Mouse (Mus musculus) retina, embryonic 14.5 days (tissue): ENCODE results near the gene Cacng3.

ENCODE experiments used
- DNase-seq: peaks from one replicate; pipeline ENCODE4 v3.0.0-alpha.2; 2015; ENCODE audit warnings: low spot score

Cacng3 gene

DNA sequence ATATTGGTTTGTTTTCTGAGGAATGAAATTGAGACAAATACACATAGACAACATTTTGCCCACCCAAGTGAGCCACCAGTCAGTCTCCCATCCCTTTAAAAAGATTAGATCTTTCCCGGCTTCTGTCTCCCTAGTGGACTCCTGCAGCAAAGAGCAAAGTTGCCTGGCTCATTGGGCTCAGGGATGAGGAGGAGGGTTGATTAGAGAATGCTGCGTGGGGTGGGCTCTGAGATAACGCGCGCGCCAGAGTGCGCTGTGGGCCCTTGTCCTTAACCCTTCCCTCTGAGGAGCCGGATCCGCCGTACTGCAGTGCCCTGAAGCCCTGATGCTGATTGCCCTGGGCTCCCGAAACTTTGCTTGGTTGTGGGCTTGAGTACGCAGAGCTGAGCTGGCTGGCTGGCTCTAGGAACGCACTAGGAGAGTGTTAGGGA lies at the start of gene Cacng3:
Cacng3 (plus strand) TSS at position 51 of the 431 bp plus-strand sequence.
- no peak for DNase-seq

DNA sequence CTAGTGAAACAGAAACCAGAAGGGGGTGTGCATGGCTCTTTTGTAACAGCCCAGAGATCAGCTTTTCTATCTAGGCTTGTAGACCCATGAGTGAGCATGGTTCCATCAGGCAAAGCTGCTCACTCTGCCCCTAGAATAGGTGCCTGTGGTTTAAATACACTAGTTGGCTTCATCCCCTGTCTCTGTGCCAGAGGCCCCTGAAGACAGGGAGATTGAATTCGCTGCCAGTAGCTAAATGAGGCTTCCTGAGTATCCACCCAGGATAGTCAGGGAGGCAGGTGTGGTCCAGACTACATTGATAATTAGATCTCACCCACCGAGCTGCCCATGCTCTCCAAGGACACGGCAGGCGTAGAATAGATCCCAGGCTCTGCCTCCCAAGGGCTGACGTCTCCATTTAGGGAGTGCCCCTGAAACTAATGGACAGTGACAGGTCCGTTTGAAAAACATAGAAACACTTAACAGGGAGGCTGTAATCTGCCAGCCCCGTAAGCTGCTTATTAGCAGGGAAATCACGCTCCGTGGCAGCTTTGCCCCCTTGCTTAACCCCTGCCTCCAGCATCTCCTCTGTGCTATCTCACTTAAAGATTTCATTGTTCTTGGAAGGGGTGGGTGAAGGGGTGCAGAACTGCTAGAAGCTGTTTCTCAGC lies 48.0 kb upstream of the Cacng3 start:
- peak; percentile 86 for DNase-seq

DNA sequence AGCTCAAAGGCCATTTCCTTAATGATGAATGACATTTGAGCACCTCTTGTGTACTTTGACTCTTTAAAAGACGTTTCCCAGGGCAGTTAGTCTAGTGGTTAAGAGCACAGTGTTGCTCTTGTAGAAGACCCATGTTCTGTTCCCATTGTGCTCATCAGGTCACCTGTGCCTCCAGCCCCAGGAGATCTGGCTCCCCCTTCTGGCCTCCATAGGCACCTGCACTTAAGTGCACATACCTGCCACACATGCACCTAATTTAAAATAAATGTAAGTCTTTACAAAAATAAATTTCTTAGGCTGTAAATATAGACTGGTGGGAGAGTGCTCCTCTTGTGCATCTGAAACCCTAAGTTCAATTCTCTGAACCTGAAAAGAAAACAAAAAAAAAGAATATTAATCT lies 46.5 kb upstream of the Cacng3 start:
- DNase-seq = no peak

DNA sequence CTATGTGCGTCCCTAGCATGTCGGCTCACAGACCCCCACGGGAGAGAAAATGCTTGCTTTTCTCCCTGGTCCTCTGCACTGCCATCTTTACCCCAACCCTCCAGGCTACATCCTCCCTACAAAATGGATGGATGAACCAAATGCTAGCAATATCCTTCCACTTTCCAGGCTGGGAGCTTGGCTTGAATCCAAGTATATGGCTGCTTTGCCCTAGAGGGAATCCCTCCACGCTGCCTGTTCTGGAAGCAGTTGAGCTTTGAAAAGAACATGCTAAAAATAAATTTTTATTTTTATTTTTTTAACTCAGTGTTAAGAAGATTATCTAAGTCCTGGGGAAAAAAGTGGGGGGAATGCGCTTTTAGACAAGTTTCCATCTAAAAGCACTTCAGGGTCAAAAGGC lies 42.2 kb upstream of the Cacng3 start:
- DNase-seq = no peak

DNA sequence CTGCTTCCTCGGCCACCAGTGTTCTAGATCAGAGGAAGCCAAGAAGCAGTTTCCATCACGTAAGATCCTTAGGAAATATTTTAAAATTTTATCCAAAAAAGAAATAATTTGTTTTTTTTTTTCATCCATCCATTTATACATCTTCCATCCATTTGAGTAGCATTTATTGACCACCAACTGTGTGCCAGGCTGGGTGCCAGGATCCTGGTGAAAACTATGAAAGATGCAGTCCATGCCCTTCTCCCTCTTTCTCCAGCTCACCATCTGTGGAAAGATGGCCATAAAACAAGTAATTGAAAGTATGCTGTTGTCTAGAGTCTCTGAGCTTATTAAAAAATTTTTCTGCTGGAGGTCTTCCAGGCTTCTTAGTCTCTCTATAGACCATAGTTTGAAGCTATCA lies 39.9 kb upstream of the Cacng3 start:
- no peak for DNase-seq

DNA sequence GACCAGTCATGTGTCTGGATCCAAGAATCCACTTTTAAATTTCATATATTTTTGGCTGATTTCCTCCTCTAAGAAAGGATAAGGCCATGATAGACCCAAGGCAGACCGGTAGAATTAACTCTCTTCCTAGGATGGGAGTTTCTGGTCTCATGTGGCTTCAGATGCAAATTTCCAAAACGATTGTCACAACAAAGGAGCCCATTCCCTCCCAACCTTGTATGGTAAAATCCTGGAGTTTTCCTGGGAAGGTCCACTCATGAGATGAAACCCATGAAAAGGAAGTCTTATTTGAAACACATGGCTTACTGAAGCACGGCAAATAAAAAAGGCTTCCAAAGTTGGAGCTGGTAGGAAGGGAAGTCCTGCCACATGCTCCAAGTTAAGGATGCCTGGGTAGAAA lies 39.1 kb upstream of the Cacng3 start:
- DNase-seq = no peak

DNA sequence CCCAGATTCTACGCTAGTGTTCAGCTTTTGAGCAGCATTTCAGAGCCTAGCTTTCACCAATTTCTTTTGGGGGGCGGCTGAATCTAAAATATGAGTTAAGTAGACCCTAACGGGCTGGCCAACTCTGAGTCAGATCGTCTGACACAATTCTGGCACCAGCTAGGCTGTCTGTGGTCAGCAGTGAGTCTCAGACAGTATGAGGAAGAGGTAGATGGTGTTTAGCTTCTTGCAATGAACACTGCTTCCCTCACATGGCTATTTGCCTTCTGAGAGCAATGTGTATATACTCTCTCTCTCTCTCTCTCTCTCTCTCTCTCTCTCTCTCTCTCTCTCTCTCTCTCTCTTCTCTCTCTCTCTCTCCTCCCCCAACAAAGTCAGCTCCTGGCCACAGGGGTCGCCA lies 37.3 kb upstream of the Cacng3 start:
- DNase-seq = no peak

DNA sequence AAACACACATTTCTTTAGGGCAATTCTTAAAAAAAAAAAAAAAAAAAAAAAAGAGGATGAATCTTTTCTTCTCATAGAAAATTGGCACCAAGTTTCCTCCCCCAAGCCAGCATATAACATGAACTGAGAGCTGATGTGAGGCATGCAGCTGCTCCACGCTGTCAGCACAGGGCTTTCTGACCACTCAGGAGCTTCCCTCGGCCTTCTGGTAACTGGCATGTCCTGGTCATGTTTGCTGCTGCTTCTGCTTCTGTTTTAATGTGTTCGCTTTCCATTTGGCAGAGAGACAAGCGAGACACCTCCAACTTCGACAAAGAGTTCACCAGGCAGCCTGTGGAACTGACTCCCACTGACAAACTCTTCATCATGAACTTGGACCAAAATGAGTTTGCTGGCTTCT lies 36.8 kb upstream of the Cacng3 start:
- no peak for DNase-seq

DNA sequence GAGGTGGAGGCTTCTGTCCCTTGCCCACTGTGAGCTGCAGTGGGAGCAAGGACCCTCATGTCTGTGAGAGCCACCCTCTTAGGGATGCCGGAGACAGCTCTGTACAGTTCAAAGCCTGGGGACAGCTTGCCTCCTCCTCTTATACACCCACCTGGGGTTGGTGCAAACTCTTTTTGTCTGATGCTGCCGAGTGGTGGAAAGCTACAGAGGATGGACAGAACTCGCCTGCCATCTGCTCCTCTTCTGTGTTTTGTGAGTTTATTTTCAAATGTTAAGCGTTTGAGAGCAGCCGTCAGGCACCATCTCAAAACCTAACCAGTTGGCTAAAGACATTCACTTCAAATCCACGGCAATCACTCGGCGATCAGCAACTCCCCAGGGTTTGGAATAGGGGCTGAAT lies 26.6 kb upstream of the Cacng3 start:
- no peak for DNase-seq

DNA sequence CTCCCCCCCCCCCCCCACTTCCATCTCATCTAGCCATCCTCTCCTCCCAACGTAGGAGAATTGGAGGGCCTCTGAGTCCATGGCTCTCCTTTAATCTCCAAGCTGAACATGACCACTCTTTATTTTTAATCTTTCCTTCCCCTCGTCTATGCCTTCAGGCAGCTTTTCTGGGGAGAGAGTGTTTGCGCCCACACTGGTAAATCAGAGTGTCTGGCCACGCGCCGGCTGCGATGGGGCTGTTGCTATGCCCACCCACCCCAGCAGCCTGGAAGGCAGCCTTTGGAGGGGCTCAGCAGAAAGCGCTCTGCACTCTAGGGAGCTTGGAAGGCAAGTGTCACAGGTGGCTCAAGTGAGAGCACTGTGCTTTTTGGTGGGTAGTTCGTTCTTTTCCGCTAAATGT lies 21.0 kb upstream of the Cacng3 start:
- no peak for DNase-seq

DNA sequence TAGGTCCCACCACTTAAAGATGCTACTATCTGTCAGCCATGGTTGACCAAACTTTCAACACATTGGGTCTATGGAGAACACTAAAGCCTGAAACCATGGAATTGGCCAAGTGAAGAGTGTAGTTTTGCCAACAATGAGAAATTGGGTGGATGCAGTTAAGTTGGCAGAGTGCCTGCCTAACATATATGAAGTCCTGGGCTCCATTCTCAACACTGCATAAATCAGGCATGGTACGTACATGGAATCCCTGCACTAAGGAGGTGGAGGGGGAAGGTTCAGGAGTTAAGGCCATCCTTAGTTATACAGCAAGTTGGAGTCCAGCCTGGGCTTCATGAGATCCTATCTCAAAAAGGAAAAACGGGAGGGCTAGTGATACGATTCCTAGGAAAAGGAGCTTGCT lies 17.8 kb upstream of the Cacng3 start:
- no peak for DNase-seq

DNA sequence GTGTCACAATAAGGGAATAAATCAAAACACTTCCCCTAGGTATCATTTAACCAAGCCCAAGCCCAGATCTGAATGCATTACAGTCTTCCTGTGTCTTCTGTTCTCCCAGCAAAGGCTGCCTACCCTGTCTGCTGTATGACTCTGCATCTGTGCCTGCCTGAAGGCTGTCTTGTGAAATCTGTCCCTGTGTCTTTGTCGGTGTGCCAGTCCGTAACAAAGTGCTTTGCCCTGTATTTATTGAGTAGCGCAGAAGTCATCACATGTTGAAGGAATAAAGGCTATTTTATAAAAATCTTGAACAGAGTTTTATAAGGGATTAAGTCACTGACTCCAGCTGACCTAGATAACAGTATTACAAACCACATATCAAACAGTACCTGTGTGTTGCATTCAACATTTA lies 13.6 kb upstream of the Cacng3 start:
- DNase-seq = no peak

DNA sequence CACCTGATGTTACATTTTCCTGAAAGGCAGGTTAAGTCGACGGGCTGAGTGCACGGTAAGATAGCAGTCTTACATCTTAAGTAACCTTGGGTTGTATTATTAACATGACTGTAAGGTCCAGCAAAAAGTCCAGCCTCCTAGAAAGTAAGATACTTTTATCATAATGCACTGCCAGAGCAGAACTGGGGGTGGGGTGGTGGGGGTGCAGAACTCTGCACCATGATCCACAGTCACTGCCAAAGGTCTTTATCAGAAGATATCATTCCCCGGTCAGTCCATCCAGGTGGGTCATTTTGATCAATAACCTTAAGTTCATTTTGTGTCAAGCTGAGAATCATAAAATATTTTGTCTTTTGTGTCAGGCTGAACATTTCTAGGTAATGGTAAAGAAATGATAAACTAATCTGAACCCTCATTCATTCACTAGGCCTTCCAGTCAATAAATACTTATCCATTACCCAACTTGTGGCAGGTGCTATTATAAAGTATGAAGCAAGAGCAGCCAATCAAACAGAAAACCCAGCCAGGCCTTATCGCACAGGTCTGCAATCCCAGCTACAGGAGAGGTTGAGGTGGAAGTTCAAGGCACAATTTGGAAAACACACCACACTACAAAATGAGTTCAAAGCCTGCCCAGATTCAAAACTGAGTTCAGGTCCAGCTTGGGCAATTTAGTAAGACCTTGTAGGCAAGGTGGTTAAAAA lies 12.7 kb upstream of the Cacng3 start:
- DNase-seq = no peak

DNA sequence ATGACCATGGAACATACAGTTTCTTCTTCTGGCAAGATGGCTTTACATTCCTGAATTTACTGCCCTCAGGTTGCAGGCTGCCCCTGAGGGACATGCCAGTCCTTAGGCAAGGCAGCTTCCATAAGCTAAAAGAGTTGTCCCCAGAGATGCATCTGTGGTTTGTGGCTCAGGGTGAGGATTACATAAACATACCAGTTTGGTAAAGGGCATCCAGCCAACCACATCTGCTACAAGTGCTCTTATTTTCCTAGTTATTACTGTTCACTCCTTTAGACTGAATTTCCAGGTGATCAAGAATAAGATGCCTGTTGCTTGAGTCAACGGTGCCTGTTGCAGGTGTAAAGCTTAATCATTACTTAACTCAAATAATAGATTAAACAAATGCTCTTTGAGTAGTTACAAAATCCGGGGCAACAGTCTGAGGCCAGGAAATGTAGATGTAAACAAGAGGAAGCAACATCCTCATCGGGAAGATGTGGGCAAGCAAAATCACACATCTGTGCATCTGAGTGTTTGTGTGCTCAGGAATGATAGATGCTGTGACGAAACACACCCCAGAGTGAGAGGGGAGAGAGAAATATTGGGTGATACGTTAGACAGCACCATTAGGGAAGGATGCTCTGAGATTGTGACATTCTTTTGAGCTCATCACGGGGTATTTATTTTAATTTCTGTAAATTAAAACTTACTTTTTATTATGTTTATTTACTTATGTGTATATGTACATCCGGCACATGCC lies 4.8 kb upstream of the Cacng3 start:
- no peak for DNase-seq

DNA sequence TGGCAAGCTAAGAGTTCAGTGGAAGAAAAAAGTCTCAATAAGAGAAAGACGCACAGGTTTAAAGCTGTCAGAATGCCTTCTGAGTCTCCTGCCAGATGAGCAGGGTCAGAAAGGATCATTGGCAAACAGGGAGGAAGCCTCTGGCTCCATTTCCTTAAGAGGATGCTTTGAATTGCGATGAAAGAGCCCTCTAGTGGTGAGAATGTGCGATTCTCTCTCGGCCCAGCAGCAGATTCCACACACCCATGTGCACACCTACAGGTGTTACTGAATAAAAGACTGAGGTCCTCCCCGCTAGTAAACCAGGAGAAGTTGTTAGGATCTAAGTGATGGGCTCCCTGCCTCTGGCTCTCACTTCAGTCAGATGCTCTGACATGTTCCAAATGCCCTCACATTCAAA lies 2.4 kb upstream of the Cacng3 start:
- peak; percentile 81 for DNase-seq

DNA sequence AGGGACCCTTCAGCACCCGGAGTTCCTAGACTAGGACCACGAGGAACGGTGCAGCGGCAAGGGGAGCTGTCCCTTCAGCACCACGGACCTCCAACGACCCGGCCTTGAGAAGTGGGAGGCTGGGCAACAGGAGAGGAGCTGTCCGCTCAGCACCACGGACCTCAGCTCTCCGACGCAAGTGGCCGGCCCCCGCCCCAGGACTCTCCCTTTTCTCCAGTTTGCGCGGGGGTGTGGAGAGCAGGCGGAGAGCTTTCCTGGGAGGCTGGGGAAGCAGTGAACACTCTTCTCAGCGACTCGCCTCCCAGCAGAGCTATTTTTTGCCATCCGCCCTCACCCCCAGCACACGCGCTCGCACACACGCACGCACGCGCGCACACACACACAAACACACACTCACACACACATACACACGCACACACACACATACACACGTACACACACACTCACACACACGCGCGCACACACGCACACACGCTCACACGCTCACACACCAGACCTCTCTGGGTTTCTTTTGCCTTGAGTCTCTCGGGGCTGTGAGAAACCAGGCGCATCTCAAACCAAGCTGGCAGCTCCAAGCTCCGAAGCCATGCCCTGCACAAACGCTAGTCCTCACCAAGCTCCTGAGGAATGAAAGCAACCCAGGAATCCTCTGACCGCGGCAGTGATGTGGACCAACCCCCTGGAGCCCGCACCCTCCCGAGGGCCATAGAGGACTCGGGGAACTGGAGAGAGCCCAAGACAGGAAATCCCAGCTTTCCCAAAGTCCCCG lies 765 bp downstream of the Cacng3 start:
- peak; percentile 96 for DNase-seq

DNA sequence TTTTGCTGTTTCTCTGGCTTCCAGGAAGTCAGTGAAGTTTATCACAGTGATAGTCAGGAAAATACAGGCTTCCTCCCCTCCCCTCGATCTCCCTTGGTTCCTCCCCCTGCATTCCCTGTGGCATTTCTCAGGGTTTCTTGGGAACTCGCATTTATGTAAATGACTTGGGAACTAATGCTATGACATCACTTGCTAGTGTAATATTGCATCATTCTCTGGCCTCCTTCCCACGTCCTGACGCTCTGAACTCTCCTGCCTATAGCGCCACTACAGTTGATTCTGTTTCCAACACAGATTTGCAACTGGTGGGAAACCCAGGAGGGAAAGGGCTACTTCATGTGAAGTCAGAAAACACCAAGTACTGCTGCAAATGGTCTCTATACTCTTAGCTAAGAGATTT lies 2.7 kb downstream of the Cacng3 start:
- no peak for DNase-seq

DNA sequence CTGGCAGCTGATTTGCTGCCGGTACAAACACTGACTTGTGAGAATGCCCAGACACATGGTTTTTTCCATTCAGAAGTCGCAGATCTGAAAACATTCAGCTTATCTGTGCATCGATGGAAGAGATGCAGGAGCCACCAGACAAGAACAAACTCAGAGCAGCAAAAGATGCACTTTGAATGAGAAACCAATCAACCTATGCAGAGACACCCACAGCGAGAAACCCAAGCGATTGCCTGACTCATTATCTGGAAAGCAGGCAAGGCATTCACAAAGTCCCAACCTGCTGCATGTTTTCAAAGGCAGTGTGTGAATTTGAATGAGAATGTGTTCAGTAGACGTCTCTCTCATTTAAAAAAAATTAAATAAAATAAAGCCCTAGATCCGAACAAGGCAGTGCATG lies 4.9 kb downstream of the Cacng3 start:
- DNase-seq = no peak

DNA sequence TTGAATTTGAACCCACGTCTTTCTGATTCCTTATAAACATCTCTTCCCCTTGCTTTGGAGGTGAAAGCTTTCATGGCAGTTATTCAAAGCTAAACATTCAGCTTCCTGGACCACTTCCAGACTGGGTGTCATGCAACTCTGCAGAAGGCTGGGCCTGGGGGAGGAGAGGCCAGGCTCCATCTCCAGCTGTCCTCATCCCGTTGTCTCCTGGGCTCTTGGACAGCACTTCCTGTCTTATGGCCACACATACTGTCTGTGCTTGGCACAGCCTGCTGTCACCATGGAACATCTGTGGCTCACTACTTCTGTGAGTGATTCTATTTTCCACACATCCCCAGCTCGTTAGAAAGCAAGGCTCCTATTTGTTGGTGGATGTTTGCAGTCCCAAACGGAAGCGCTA lies 31.5 kb downstream of the Cacng3 start:
- no peak for DNase-seq

DNA sequence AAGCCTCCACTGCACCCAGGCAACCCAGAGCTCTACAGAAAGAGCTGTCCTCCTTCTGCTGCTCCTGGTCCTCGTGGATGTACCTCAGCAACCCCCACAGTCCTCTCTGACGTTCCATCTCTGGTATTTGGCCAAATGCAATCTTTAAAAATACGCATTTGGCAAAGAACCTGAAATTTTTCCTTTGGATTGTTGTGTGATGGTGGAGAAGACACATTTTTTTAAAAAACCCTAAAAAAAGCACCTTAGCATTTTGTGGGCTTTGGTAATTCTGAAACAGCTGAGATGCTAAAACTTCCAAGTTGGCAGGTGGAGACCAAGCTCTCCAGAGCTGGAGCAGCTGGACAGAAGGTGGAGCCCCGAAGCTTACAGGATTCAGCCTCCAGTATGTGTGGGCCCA lies 32.2 kb downstream of the Cacng3 start:
- DNase-seq = no peak

DNA sequence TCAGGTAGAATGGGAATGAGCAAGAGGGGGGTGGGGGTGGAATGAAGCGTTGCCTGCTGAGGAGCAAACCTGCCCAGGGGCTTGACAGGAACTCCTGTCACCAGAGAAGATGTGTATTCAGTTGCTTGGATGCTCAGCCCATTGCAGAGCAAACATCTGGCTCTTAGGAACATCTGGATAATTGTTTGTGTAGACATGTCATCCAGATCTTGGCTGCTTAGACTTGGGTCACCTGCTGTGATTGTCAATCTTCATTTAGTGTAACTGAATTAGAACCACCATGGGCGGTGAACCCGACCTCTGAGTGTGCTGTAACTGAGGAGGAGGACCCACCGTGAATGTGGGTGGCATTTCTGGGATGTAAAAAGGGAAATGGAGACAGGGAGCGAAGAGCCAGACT lies 36.4 kb downstream of the Cacng3 start:
- DNase-seq = no peak

DNA sequence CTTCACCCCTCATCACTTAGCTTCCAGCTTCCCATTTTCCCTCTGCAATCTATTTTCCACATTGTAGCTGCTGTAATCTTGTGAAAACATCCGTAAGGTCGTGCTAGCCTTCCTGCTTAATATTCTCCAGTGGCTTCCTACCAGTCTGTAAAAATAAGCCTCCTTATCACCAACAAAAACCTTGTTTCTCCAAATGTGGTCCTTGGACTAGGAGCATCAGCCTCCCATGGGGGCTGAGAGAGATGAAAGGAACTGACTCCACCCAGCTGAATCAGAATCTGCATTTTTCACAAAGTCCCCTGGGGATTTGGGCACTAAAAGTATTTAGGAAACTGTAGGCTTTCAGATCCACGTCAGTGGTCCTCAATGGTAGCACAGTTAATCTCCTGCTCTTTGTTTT lies 46.0 kb downstream of the Cacng3 start:
- no peak for DNase-seq

DNA sequence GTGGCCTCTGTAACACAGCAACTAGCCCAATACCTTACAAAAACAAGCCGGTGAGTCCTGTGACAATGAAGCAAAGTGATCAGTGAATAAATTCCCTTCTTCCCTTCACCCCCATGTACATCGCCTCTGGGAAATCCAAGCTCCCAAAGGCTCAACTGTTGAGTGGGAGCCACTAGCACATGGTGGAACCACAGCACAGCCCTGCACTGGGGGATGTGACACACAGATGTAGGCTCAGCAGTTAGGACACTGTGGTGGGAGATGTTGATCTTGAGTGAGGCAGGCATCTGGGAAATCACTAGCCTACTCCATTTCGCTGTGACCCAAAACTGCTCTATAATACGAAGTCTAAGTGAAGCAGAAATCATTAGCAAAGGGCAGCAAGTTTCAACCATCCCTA lies 48.2 kb downstream of the Cacng3 start:
- DNase-seq = no peak
